Mouse (Mus musculus): Measurements from ENCODE around the gene Tmem238l. TPM values are rescaled to one million over a fixed set of nuclear protein-coding genes. Genes with fewer than 3 reads are reported as not detected.

The Tmem238l gene
- total and polyA plus RNA-seq, 2 experiments from 2014 or later, result not detected

DNA sequence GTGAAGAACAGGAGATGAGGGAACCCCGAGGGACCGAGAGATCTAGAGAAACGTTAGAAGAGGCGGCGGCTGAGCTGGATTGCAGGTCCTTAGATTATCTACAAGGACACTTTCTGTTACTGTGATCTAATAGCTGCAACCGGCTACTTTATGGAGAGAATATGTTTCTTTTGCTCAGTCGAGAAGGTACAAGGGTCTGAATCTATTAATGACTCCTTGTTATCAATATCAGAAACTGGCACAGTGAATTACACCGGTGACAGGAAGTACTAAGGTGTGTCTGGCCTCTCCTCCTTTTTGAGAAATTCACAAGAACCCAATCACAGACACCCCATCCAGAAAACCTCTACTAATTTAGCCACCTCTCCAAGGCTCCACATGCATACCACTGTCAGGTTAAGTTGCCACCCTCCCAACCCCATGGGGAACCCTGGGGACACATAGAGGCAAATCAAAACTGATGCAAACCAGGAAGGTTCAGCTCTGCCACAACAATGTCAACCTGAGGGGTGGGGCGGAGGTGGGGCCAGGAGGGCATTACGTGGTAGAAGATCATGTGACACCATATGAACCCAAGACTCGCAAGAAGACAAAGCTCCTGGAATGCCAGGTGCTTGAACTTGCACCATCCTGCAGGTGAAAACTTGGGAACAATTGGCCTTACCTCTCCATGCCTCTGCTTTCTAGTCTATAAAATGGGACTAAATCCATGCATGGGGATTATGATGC, 32.2 kb upstream of the Tmem238l start:
- WGBS, result 79% methylated on average over 11 of the region's 11 CpGs
- Histone ChIP-seq H3K4me1 (ENCODE audit: insufficient read depth, low read length) (no peaks in the 10 kb centered on the region), H3K4me2 (ENCODE audit: low read depth, low read length, poor library complexity, severe bottlenecking) (no peak overlapping the region), H3K27me3 (ENCODE audit: insufficient read depth, low read length) (no peaks in the 10 kb centered on the region), H3K27ac (ENCODE audit: low read depth, low read length) (no peak overlapping the region), H3K9me3 (ENCODE audit: low read length) (no peaks in the 10 kb centered on the region), H3K9ac (replicated peaks; ENCODE audit: low read length, poor library complexity, severe bottlenecking) (no peak overlapping the region), H3K4me3 (ENCODE audit: low read depth, low read length) (no peak overlapping the region), H3K36me3 (ENCODE audit: insufficient read depth, low read length) (no peaks in the 10 kb centered on the region)
- TF ChIP-seq CTCF (IDR thresholded peaks at IDR 0.05), result no peak
- no peak for ATAC-seq (ENCODE audit: low FRiP score)
- no peak for DNase-seq (ENCODE audit: low spot score)

DNA sequence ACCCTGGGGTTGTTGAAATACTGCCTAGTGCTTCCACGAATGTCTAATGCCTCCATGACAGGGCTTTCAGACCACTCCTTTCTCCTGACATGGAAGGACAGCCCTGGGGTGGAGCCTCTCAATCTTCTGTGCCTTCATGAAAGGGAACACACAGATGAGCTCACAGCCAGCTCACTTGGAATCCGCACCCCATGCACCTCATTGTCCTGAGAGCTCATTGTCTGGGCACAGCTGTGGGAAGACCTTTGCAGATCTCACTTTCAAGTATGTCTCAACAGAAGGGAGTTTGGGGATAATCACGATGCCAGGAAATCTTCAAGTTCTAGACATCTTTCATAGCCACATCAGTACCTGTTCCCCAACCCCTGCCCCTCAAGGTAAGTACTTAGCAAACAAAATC, 28.1 kb upstream of the Tmem238l start:
- Histone ChIP-seq H3K4me3 (ENCODE audit: low read depth, low read length) (no peak overlapping the region), H3K4me2 (ENCODE audit: low read depth, low read length, poor library complexity, severe bottlenecking) (no peak overlapping the region), H3K27ac (ENCODE audit: low read depth, low read length) (no peak overlapping the region), H3K9me3 (ENCODE audit: low read length) (no peaks in the 10 kb centered on the region), H3K9ac (replicated peaks; ENCODE audit: low read length, poor library complexity, severe bottlenecking) (no peak overlapping the region), H3K27me3 (ENCODE audit: insufficient read depth, low read length) (no peaks in the 10 kb centered on the region), H3K36me3 (ENCODE audit: insufficient read depth, low read length) (no peaks in the 10 kb centered on the region), H3K4me1 (ENCODE audit: insufficient read depth, low read length) (no peaks in the 10 kb centered on the region)
- 49% methylated on average over 3 of the region's 3 CpGs for WGBS
- no peak for DNase-seq (ENCODE audit: low spot score)
- no peak for TF ChIP-seq CTCF (IDR thresholded peaks at IDR 0.05)
- ATAC-seq (ENCODE audit: low FRiP score), result no peak

DNA sequence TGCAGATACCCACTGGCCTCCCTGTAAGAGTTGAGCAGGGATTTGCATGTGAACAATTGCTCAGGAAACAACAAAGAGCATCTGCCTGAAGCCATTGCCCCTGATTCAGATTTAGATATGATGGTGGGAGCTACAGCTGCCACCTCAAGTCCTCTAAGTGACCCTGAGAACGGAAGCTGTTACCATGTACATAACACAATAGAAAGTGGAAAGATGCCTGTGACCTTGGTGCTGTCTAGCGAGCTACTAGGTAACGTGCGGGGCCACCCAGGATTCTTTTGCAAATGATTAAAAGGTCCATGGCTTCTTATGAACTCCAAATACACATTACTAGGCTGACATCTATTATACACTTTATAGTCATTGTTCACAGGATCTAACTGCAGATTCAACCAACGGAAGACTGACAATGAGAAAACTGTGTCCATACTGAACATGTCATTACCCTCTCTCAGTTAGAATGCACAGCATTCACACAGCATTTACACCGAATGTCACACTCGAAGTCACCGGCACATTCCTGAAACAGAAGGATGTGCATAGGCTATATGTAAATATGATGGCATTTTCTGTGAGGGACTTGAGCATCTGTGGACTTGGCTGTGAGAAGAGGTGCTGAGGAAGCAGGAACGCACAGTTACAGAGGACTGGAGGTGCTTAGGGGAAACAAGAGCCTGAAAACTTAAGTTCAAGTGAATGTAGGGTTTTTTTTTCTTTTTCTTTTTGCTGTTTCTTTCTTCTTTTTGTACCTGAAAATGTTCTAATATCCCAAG, 23.4 kb upstream of the Tmem238l start:
- DNase-seq (ENCODE audit: low spot score) (no peak), ATAC-seq (ENCODE audit: low FRiP score) (no peak)
- H3K36me3 ChIP-seq (ENCODE audit: insufficient read depth, low read length), result no peaks in the 10 kb centered on the region
- H3K9ac ChIP-seq (replicated peaks; ENCODE audit: low read length, poor library complexity, severe bottlenecking), result no peak overlapping the region
- H3K27ac ChIP-seq (ENCODE audit: low read depth, low read length), result no peak overlapping the region
- 67% methylated on average over 9 of the region's 9 CpGs for WGBS
- H3K4me1 ChIP-seq (ENCODE audit: insufficient read depth, low read length), result no peaks in the 10 kb centered on the region
- no peak for TF ChIP-seq CTCF (IDR thresholded peaks at IDR 0.05)
- no peaks in the 10 kb centered on the region for H3K9me3 ChIP-seq (ENCODE audit: low read length)
- no peaks in the 10 kb centered on the region for H3K27me3 ChIP-seq (ENCODE audit: insufficient read depth, low read length)
- no peak overlapping the region for H3K4me3 ChIP-seq (ENCODE audit: low read depth, low read length)
- H3K4me2 ChIP-seq (ENCODE audit: low read depth, low read length, poor library complexity, severe bottlenecking), result no peak overlapping the region

DNA sequence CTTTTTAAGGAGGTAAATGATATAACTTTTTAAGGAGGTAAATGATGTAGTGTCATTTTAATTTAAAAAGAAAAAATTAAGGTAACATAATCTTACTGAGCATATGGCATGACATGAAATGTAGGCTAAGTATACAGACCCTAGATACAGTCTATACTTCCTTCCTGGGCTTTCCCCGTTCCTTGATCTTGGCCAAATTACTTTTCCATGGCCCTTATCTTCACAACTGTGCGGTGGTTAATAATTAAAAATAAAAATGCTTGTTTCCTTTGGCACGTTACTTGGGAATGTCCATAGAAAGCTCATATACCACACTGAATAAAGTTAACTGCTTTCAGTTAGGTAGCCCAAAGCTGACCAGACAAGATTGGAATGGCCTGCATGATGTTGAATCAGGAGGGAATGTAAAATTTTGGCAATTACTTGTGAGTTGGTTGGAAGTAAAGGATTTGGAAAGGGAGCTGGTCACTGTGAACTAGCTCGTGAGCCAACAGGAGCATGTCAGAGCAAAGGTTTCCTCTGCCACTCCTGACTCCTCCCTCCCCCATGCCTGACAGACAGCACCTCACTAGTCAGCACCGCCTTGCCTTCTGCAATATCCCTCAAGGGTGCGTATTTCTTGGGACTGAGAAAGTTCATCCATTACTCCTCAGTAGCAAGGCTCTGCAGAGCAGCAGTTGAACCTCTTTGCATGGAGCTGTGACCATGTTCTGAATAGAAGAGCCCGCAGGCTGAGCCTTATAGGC, 21.8 kb upstream of the Tmem238l start:
- no peak overlapping the region for H3K4me2 ChIP-seq (ENCODE audit: low read depth, low read length, poor library complexity, severe bottlenecking)
- no peak for DNase-seq (ENCODE audit: low spot score)
- no peaks in the 10 kb centered on the region for H3K4me1 ChIP-seq (ENCODE audit: insufficient read depth, low read length)
- 84% methylated on average over 7 of the region's 7 CpGs for WGBS
- H3K4me3 ChIP-seq (ENCODE audit: low read depth, low read length), result no peak overlapping the region
- H3K27ac ChIP-seq (ENCODE audit: low read depth, low read length), result no peak overlapping the region
- no peaks in the 10 kb centered on the region for H3K9me3 ChIP-seq (ENCODE audit: low read length)
- H3K9ac ChIP-seq (replicated peaks; ENCODE audit: low read length, poor library complexity, severe bottlenecking), result no peak overlapping the region
- TF ChIP-seq CTCF (IDR thresholded peaks at IDR 0.05), result no peak
- no peak for ATAC-seq (ENCODE audit: low FRiP score)
- H3K36me3 ChIP-seq (ENCODE audit: insufficient read depth, low read length), result no peaks in the 10 kb centered on the region
- no peaks in the 10 kb centered on the region for H3K27me3 ChIP-seq (ENCODE audit: insufficient read depth, low read length)

DNA sequence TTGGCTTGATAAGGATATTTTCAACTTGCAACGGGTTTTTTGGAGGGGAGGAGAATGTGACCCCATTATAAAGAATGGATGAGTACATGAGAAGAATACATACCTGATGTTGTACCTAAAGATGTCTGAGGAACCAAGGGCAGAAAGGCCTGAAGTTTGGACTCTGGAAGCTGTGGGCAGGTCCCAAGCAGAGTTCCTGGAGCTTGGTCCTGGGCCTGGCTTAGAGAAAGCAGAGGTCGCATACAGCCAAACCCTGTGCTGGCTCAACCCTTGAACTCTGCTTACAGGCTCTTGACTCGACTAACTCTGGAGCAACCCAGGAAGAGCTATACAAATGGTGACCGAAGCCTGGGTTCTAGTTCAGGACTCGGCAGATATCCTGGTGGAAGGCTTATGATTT, 14.4 kb upstream of the Tmem238l start:
- no peaks in the 10 kb centered on the region for H3K9me3 ChIP-seq (ENCODE audit: low read length)
- H3K4me1 ChIP-seq (ENCODE audit: insufficient read depth, low read length), result no peaks in the 10 kb centered on the region
- no peak overlapping the region for H3K9ac ChIP-seq (replicated peaks; ENCODE audit: low read length, poor library complexity, severe bottlenecking)
- ATAC-seq (ENCODE audit: low FRiP score), result no peak
- no peak for DNase-seq (ENCODE audit: low spot score)
- TF ChIP-seq CTCF (IDR thresholded peaks at IDR 0.05), result no peak
- no peak overlapping the region for H3K4me3 ChIP-seq (ENCODE audit: low read depth, low read length)
- H3K36me3 ChIP-seq (ENCODE audit: insufficient read depth, low read length), result no peaks in the 10 kb centered on the region
- no peak overlapping the region for H3K4me2 ChIP-seq (ENCODE audit: low read depth, low read length, poor library complexity, severe bottlenecking)
- WGBS, result 91% methylated on average over 5 of the region's 5 CpGs
- H3K27ac ChIP-seq (ENCODE audit: low read depth, low read length), result no peak overlapping the region
- no peaks in the 10 kb centered on the region for H3K27me3 ChIP-seq (ENCODE audit: insufficient read depth, low read length)

All from midbrain, postnatal 0 days (tissue).